Comparison of ENCODE assay signal across 1 mouse cellular context in genomic region chrX:145371839-145372238, GRCm38 (mm10).
A peak's percentile ranks its signal among the peaks of the same experiment; 100 is the strongest.
TF ChIP-seq lines count a peak whose summit lies in the region.

No protein-coding gene starts in this region.

TF ChIP-seq in MEL, 35 proteins besides CTCF, POLR2A, EP300 and RAD21 (continued from another document):
- TF ChIP-seq E2F4 (IDR thresholded peaks at IDR 0.05; ENCODE audit: borderline replicate concordance, low read depth, low read length) (no peak), POLR2AphosphoS5 (IDR thresholded peaks at IDR 0.05; ENCODE audit: borderline replicate concordance, low read depth, low read length) (no peak), JUND (IDR thresholded peaks at IDR 0.05; ENCODE audit: low read depth, low read length) (no peak), ZNF384 (IDR thresholded peaks at IDR 0.05; ENCODE audit: low read depth, low read length) (peak; percentile 90), ZC3H11A (IDR thresholded peaks at IDR 0.05; ENCODE audit: low read depth, low read length) (no peak)
